Mouse (Mus musculus) myocyte (in vitro differentiated cells): Measurements from ENCODE around the gene Prkag1. TPM values are rescaled to one million over a fixed set of nuclear protein-coding genes. Genes with fewer than 3 reads are reported as not detected.

ENCODE experiments used
- H3K27me3 ChIP-seq: one replicate; pipeline ENCODE4 v1.6.1; 2011; ENCODE audit not compliant: control insufficient read depth, insufficient read depth, insufficient read length
- H3K36me3 ChIP-seq: one replicate; pipeline ENCODE4 v1.6.1; 2011; ENCODE audit not compliant: control insufficient read depth, insufficient read depth
- H3K4me2 ChIP-seq: one replicate; pipeline ENCODE4 v1.6.1; 2011; ENCODE audit warnings: low read depth, control low read depth
- H3K4me3 ChIP-seq: one replicate; pipeline ENCODE4 v1.5.1; 2011; ENCODE audit warnings: mild to moderate bottlenecking, control low read depth, moderate library complexity
- H3K79me2 ChIP-seq: one replicate; pipeline ENCODE4 v1.6.1; 2011; ENCODE audit not compliant: control insufficient read depth, insufficient read depth
- H3ac ChIP-seq: one replicate; pipeline ENCODE4 v1.6.1; 2011; ENCODE audit not compliant: control insufficient read depth, insufficient read length
- CEBPB ChIP-seq: IDR thresholded peaks from 2 replicates; pipeline ENCODE4 v1.6.1; 2011; ENCODE audit warnings: mild to moderate bottlenecking, moderate library complexity; ENCODE audit not compliant: poor library complexity, insufficient read depth, severe bottlenecking
- E2F4 ChIP-seq: IDR thresholded peaks from one replicate; pipeline ENCODE4 v1.6.1; 2011; ENCODE audit warnings: mild to moderate bottlenecking, control low read depth, moderate library complexity; ENCODE audit not compliant: insufficient read depth
- MAX ChIP-seq: IDR thresholded peaks from one replicate; pipeline ENCODE4 v1.6.1; 2011; ENCODE audit warnings: low read depth, mild to moderate bottlenecking, control low read depth
- MYOD1 ChIP-seq, 3 experiments: IDR thresholded peaks; one replicate each; pipeline ENCODE4 v1.6.1; 2011; ENCODE audit warnings: control low read depth in 2 of 3, low read depth in 2 of 3, mild to moderate bottlenecking in 2 of 3, moderate library complexity in 1 of 3; ENCODE audit not compliant: insufficient read length in 2 of 3, control insufficient read depth in 1 of 3
- MYOG ChIP-seq, 3 experiments: IDR thresholded peaks; one replicate each; pipeline ENCODE4 v1.6.1; 2011; ENCODE audit warnings: control low read depth in 2 of 3, low read depth in 2 of 3, mild to moderate bottlenecking in 2 of 3; ENCODE audit not compliant: insufficient read length in 2 of 3, control insufficient read depth in 1 of 3, insufficient read depth in 1 of 3
- POLR2A ChIP-seq: IDR thresholded peaks from one replicate; pipeline ENCODE4 v1.6.1; 2011; ENCODE audit warnings: low read depth, mild to moderate bottlenecking, control low read depth, moderate library complexity; ENCODE audit not compliant: insufficient read length
- POLR2AphosphoS2 ChIP-seq: IDR thresholded peaks from one replicate; pipeline ENCODE4 v1.6.1; 2011; ENCODE audit warnings: low read depth, control low read depth; ENCODE audit not compliant: insufficient read length
- REST ChIP-seq: IDR thresholded peaks from one replicate; pipeline ENCODE4 v1.6.1; 2011; ENCODE audit warnings: mild to moderate bottlenecking, control low read depth, moderate library complexity; ENCODE audit not compliant: insufficient read depth, insufficient read length
- SRF ChIP-seq: IDR thresholded peaks from one replicate; pipeline ENCODE4 v1.6.1; 2011; ENCODE audit warnings: low read depth; ENCODE audit not compliant: control insufficient read depth, insufficient read length
- TCF12 ChIP-seq: IDR thresholded peaks from one replicate; pipeline ENCODE4 v1.6.1; 2011; ENCODE audit warnings: mild to moderate bottlenecking, control low read depth; ENCODE audit not compliant: poor library complexity, insufficient read depth, severe bottlenecking
- TCF3 ChIP-seq: IDR thresholded peaks from one replicate; pipeline ENCODE4 v1.6.1; 2011; ENCODE audit warnings: low read depth, control low read depth; ENCODE audit not compliant: insufficient read length
- USF1 ChIP-seq: IDR thresholded peaks from one replicate; pipeline ENCODE4 v1.6.1; 2011; ENCODE audit warnings: low read depth, mild to moderate bottlenecking, control low read depth, moderate library complexity
- polyA plus RNA-seq: library from polyadenylated mRNA; unstranded; fragments of >200 nt; fragmentation: generic; extraction: Trizol; gene quantifications from one replicate; pipeline ENCODE4 v1.2.1, GENCODE M21; 2012; ENCODE audit warnings: missing spikeins

Gene Prkag1
- polyA plus RNA-seq, 1 experiment = 99.7 TPM

- no peak overlapping the region for H3ac ChIP-seq
- no peaks in the 10 kb centered on the region for H3K79me2 ChIP-seq
- H3K36me3 ChIP-seq = peaks cover 13% of the 10 kb centered on the region
- no peak overlapping the region for H3K4me3 ChIP-seq
- peaks cover 21% of the 10 kb centered on the region for H3K27me3 ChIP-seq
- H3K4me2 ChIP-seq = peak overlapping the region; percentile 61
- peak in 2 of 3 experiments; percentile 51 to 54 for TF ChIP-seq MYOG (IDR thresholded peaks at IDR 0.05; ENCODE audit: control insufficient read depth in 1 of 3, insufficient read depth in 1 of 3, insufficient read length in 2 of 3, low read depth in 2 of 3)
- no peak for TF ChIP-seq TCF12
- TF ChIP-seq MAX = no peak
- no peak for TF ChIP-seq REST
- TF ChIP-seq MYOD1 (IDR thresholded peaks at IDR 0.05; ENCODE audit: control insufficient read depth in 1 of 3, insufficient read length in 2 of 3, low read depth in 2 of 3) = peak in 1 of 3 experiments; percentile 32
- TF ChIP-seq SRF = no peak
- no peak for TF ChIP-seq POLR2A
- no peak for TF ChIP-seq TCF3
- no peak for TF ChIP-seq CEBPB
Observed at GRCm38 (mm10) chr15:98807895-98808650, 23.2 kb downstream of the Prkag1 start.

- TF ChIP-seq TCF3 (no peak), E2F4 (no peak), POLR2AphosphoS2 (no peak), MYOD1 (IDR thresholded peaks at IDR 0.05; ENCODE audit: control insufficient read depth in 1 of 3, insufficient read length in 2 of 3, low read depth in 2 of 3) (no peak), USF1 (no peak), TCF12 (no peak), POLR2A (no peak), MAX (no peak), SRF (no peak), REST (no peak), CEBPB (no peak), MYOG (IDR thresholded peaks at IDR 0.05; ENCODE audit: control insufficient read depth in 1 of 3, insufficient read depth in 1 of 3, insufficient read length in 2 of 3, low read depth in 2 of 3) (no peak)
- H3K4me3 ChIP-seq = no peak overlapping the region
- H3K27me3 ChIP-seq = peaks cover 21% of the 10 kb centered on the region
- peaks cover 4% of the 10 kb centered on the region for H3K36me3 ChIP-seq
- H3K79me2 ChIP-seq = no peaks in the 10 kb centered on the region
- no peak overlapping the region for H3K4me2 ChIP-seq
- no peak overlapping the region for H3ac ChIP-seq
Observed at GRCm38 (mm10) chr15:98806809-98807770, 24.2 kb downstream of the Prkag1 start.

- H3K79me2 ChIP-seq = no peaks in the 10 kb centered on the region
- peaks cover 21% of the 10 kb centered on the region for H3K27me3 ChIP-seq
- H3ac ChIP-seq = no peak overlapping the region
- peak overlapping the region; percentile 44 for H3K4me2 ChIP-seq
- no peaks in the 10 kb centered on the region for H3K36me3 ChIP-seq
- H3K4me3 ChIP-seq = no peak overlapping the region
- TF ChIP-seq TCF12 = no peak
- no peak for TF ChIP-seq CEBPB
- no peak for TF ChIP-seq MYOG (IDR thresholded peaks at IDR 0.05; ENCODE audit: control insufficient read depth in 1 of 3, insufficient read depth in 1 of 3, insufficient read length in 2 of 3, low read depth in 2 of 3)
- TF ChIP-seq POLR2A = no peak
- no peak for TF ChIP-seq MAX
- no peak for TF ChIP-seq USF1
- TF ChIP-seq SRF = no peak
- TF ChIP-seq TCF3 = no peak
- no peak for TF ChIP-seq POLR2AphosphoS2
- no peak for TF ChIP-seq MYOD1 (IDR thresholded peaks at IDR 0.05; ENCODE audit: control insufficient read depth in 1 of 3, insufficient read length in 2 of 3, low read depth in 2 of 3)
- no peak for TF ChIP-seq REST
- no peak for TF ChIP-seq E2F4
Observed at GRCm38 (mm10) chr15:98806071-98806808, 25.1 kb downstream of the Prkag1 start.

GRCm38 (mm10) chr15:98805324-98806040 lies 25.8 kb downstream of the Prkag1 start:
- Histone ChIP-seq H3K27me3 (peaks cover 27% of the 10 kb centered on the region), H3ac (no peak overlapping the region), H3K79me2 (no peaks in the 10 kb centered on the region), H3K4me3 (no peak overlapping the region), H3K4me2 (peak overlapping the region; percentile 44), H3K36me3 (no peaks in the 10 kb centered on the region)
- TF ChIP-seq TCF3 = no peak
- TF ChIP-seq CEBPB = no peak
- no peak for TF ChIP-seq SRF
- no peak for TF ChIP-seq MYOD1 (IDR thresholded peaks at IDR 0.05; ENCODE audit: control insufficient read depth in 1 of 3, insufficient read length in 2 of 3, low read depth in 2 of 3)
- no peak for TF ChIP-seq MYOG (IDR thresholded peaks at IDR 0.05; ENCODE audit: control insufficient read depth in 1 of 3, insufficient read depth in 1 of 3, insufficient read length in 2 of 3, low read depth in 2 of 3)
